Mouse (Mus musculus): ENCODE measurements around the gene Apoc2. TPM values are rescaled to one million over a fixed set of nuclear protein-coding genes. Genes with fewer than 3 reads are reported as not detected.

The Apoc2 gene
- total RNA-seq, 2 experiments from 2014 or later: 0.74 TPM; not detected in 1

- no peak for DNase-seq (ENCODE audit: low spot score)
Observed at GRCm38 (mm10) chr7:19678901-19679300, 1.2 kb upstream of the Apoc2 start.

- DNase-seq (ENCODE audit: low spot score): no peak
Observed at GRCm38 (mm10) chr7:19676662-19677061, 1.1 kb downstream of the Apoc2 start.

- DNase-seq (ENCODE audit: low spot score): no peak
Observed at GRCm38 (mm10) chr7:19675824-19676223, 1.9 kb downstream of the Apoc2 start.

GRCm38 (mm10) chr7:19673083-19673699, 4.5 kb downstream of the Apoc2 start:
- DNase-seq (ENCODE audit: low spot score): no peak

- DNase-seq (ENCODE audit: low spot score): no peak
Observed at GRCm38 (mm10) chr7:19671511-19671910, 6.2 kb downstream of the Apoc2 start.

- DNase-seq (ENCODE audit: low spot score): peak; percentile 94
Observed at GRCm38 (mm10) chr7:19668947-19669721, 8.6 kb downstream of the Apoc2 start.

- no peak for DNase-seq (ENCODE audit: low spot score)
Observed at GRCm38 (mm10) chr7:19667434-19667833, 10.3 kb downstream of the Apoc2 start.

- DNase-seq (ENCODE audit: low spot score): no peak
Observed at GRCm38 (mm10) chr7:19666750-19667149, 11.0 kb downstream of the Apoc2 start.

GRCm38 (mm10) chr7:19664955-19665841, 12.5 kb downstream of the Apoc2 start, which contains the start of gene Clptm1:
Clptm1 (minus strand) TSS chr7:19665033.
- DNase-seq (ENCODE audit: low spot score): peak; percentile 98

GRCm38 (mm10) chr7:19664455-19664954, 13.2 kb downstream of the Apoc2 start:
- no peak for DNase-seq (ENCODE audit: low spot score)

- DNase-seq (ENCODE audit: low spot score): no peak
Observed at GRCm38 (mm10) chr7:19663940-19664339, 13.8 kb downstream of the Apoc2 start.

GRCm38 (mm10) chr7:19652614-19653013, 25.1 kb downstream of the Apoc2 start:
- no peak for DNase-seq (ENCODE audit: low spot score)

- DNase-seq (ENCODE audit: low spot score): no peak
Observed at GRCm38 (mm10) chr7:19651063-19651786, 26.5 kb downstream of the Apoc2 start.

GRCm38 (mm10) chr7:19641223-19641622, 36.5 kb downstream of the Apoc2 start:
- no peak for DNase-seq (ENCODE audit: low spot score)

GRCm38 (mm10) chr7:19635074-19635827, 42.5 kb downstream of the Apoc2 start:
- no peak for DNase-seq (ENCODE audit: low spot score)

GRCm38 (mm10) chr7:19634591-19634990, 43.1 kb downstream of the Apoc2 start:
- DNase-seq (ENCODE audit: low spot score): peak; percentile 41

- DNase-seq (ENCODE audit: low spot score): no peak
Observed at GRCm38 (mm10) chr7:19633855-19634254, 43.9 kb downstream of the Apoc2 start.

GRCm38 (mm10) chr7:19633197-19633596, 44.5 kb downstream of the Apoc2 start:
- no peak for DNase-seq (ENCODE audit: low spot score)

GRCm38 (mm10) chr7:19632720-19633119, 45.0 kb downstream of the Apoc2 start:
- no peak for DNase-seq (ENCODE audit: low spot score)

- DNase-seq (ENCODE audit: low spot score): no peak
Observed at GRCm38 (mm10) chr7:19632275-19632674, 45.5 kb downstream of the Apoc2 start.

All from gastrocnemius, adult 18-20 months (tissue).